Mouse (Mus musculus): ENCODE measurements around the gene Dtx1. TPM values are rescaled to one million over a fixed set of nuclear protein-coding genes. Genes with fewer than 3 reads are reported as not detected.

Dtx1 gene
- polyA plus RNA-seq, 1 experiment = 6.1 TPM

DNA sequence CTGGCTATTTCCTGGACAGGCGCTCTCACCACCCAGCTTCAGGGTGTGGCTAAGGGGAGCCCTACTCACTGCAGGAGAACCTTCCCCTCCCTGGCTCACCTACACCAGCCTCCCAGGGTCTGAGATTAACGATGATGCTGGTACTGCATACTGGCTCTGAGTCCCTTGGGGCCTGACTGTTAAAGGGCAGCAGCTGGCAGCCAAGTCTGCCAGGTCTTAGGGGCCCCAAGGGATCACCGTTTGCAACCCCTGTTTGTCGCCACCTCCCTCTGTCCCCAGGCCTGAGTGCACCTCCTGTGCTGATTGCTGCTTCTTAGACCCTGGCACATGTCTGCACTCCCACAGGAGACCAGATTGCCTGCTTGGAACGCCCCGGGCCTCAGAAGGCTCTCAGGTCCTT lies 7.3 kb downstream of the Dtx1 start:
- no peak for DNase-seq (ENCODE audit: low read depth)

- DNase-seq (ENCODE audit: low read depth) = no peak
Observed at GRCm38 (mm10) chr5:120703660-120704059, 8.1 kb downstream of the Dtx1 start.

- DNase-seq (ENCODE audit: low read depth) = peak; percentile 13
Observed at GRCm38 (mm10) chr5:120702969-120703368, 8.8 kb downstream of the Dtx1 start.

- no peak for DNase-seq (ENCODE audit: low read depth)
Observed at GRCm38 (mm10) chr5:120702421-120702820, 9.3 kb downstream of the Dtx1 start.

GRCm38 (mm10) chr5:120700996-120701790 lies 10.5 kb downstream of the Dtx1 start:
- DNase-seq (ENCODE audit: low read depth) = no peak

DNA sequence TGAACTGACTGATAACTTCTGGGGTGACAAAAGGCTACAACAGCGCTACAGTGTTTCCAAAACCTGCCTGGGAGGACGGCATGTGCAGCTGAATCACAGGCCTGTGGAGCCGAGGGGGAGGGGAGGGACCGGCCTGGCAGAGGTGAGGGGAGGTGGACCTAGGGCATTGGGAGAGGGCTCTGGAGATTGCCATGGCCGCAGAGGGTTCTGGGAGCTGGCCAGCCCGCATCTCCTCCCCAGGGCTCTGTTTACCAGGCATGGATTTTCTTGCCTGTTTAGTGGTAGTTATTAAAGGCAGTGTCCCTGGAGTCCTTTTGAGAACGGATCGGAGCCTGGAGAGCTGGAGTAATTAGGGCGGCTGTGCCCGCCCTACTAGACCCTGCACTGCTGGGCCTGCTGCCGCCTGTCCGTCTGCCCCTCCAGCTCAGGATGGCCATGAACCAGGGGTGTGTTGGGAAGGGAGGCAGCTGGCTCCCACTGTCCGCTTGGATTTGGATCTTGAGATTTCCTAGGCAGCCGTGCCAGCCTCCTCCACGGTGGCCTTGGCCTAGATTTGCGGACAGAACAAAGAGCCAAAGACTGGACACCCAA lies 12.8 kb downstream of the Dtx1 start:
- DNase-seq (ENCODE audit: low read depth) = no peak

- DNase-seq (ENCODE audit: low read depth) = no peak
Observed at GRCm38 (mm10) chr5:120698181-120698580, 13.5 kb downstream of the Dtx1 start.

DNA sequence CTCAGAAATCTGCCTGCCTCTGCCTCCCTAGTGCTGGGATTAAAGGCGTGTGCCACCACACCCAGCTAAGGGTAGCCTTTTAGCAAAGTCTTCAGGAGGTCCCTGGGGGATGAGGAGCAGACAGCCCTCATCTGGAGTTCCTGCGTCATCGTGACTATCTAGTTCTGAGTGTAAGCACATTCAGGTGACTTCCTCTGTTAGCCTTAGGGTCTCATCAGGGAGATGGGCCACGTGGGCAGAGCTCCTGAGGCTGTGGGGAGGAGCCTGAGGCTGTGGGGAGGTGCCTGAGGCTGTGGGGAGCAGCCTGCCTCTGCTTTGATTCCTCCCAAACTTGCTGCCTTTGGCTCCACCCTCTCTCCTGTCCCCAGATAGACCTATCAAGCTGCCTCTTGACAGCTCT lies 14.9 kb downstream of the Dtx1 start:
- DNase-seq (ENCODE audit: low read depth) = no peak

DNA sequence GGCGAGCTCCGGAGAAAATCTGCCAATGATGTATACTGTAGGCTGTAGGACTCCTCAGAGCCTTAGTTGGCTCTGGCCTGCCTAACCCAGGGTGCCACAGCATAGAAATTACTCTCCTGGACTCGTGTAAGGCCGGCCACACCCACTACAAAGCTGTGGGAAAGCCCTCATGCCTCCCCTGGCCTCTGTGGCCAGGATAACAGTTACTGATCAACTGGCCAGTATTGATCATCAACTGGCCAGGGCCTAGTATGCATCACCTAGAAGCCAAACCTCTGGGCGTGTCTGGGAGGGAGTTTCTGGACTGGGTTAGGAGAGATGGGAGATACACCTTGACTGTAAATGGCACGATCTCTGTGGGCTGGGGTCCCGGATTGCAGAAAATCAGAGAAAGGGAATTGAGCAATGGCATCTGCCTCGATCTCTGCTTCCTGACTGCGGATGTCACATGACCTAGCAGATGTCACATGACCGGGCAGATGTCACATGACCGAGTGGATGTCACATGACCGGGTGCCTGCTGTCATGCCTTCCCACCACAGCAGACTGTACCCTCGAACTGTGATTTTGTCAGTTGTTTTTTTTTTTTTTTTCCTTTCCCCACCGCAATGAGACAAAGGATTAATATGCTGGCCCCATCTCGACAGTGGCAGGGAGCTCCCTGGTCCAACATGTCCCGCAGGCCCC lies 15.5 kb downstream of the Dtx1 start:
- no peak for DNase-seq (ENCODE audit: low read depth)

DNA sequence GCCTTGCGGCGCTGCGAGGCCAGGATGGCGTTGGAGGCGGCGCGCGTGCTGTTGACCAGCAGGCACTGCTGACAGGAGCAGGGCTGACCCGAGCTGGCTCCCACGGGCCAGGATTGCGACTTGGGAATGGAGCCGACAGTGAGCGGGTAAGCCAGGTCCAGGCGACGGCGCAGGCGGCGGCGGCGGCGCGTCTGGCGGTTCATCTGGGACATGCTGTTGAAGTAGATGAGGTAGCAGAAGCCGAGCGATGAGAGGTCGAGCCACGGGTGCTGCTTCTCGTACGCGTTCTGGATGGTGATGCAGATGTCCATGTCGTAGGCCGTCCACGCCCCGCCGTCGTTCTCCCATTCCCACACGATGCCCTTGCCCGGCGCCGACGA lies 17.0 kb downstream of the Dtx1 start:
- DNase-seq (ENCODE audit: low read depth) = no peak

DNA sequence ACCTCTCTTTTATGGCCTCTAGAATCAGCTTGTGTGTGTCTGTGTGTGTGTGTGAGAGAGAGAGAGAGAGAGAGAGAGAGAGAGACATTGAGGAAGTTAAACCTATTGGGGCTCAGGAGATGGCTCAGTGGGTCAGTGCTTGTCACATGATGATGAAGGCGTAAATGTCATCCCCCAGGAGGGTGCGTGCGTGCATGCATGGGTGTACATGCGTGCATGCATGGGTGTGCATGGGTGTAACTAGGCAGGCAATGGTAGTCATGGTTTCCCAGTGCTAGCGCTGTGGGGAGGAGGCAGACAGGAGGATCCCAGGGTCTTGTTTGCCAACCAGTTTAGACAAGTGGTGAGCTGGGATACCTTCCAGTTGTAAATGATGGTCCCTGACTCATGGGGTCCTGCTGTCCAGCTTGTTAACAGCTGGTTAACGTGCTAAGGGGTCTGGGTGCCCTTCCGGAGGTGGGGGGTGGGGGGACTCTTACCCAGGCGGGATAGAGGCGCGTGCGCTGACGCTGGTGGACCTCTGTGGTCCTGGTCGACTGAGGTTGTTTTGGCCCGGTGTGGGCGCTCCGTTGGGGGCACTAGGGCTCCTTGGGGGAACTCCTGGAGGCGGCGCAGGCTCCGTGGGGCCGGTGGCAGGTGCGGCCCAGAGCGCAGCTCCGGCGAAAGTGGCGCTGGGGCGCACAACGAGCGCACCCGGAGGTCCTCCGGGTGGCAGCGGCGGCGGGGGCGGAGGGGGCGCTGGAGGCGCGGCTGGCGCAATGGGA lies 17.6 kb downstream of the Dtx1 start:
- DNase-seq (ENCODE audit: low read depth) = no peak

- DNase-seq (ENCODE audit: low read depth) = no peak
Observed at GRCm38 (mm10) chr5:120692034-120692433, 19.7 kb downstream of the Dtx1 start.

- no peak for DNase-seq (ENCODE audit: low read depth)
Observed at GRCm38 (mm10) chr5:120690417-120690816, 21.3 kb downstream of the Dtx1 start.

- no peak for DNase-seq (ENCODE audit: low read depth)
Observed at GRCm38 (mm10) chr5:120688434-120688833, 23.3 kb downstream of the Dtx1 start.

GRCm38 (mm10) chr5:120687897-120688296 lies 23.8 kb downstream of the Dtx1 start:
- no peak for DNase-seq (ENCODE audit: low read depth)

- no peak for DNase-seq (ENCODE audit: low read depth)
Observed at GRCm38 (mm10) chr5:120687484-120687851, 24.3 kb downstream of the Dtx1 start.

DNA sequence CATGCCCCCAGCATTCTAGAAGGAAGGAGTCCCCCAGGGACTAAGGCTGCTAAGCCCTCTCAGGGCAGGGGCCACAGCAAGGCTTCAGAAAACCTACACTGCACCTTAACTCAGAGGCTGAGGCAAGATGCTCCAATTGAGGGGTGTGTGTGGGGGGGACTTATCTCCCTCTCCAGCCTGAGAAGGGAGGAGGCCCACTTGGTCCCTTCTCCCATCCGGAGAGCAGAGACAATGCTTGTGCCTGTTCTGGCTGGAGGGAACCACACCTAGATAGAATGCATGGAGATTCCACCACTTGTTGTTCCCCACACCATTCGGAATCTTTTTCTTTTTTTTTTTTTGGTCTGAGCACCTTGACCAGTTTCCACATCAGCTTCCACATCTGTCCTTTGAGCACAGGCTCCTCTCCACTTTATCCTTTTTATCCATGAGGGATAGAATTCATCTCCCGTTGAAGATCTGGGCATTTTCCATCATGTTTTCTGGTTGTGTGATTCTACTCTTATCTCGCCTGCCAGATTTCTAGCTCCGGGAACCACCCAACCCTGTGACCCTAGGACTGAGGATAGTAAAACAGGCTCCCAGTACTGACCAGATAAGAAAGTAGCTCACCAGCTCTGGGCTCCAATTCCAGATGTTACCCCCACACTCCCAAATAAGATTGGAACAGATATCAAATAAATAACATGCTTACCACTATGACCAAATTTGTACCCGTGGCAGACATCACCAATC lies 24.8 kb downstream of the Dtx1 start:
- DNase-seq (ENCODE audit: low read depth) = no peak

GRCm38 (mm10) chr5:120685678-120686077 lies 26.0 kb downstream of the Dtx1 start:
- no peak for DNase-seq (ENCODE audit: low read depth)

- DNase-seq (ENCODE audit: low read depth) = no peak
Observed at GRCm38 (mm10) chr5:120682982-120683771, 28.6 kb downstream of the Dtx1 start.

DNA sequence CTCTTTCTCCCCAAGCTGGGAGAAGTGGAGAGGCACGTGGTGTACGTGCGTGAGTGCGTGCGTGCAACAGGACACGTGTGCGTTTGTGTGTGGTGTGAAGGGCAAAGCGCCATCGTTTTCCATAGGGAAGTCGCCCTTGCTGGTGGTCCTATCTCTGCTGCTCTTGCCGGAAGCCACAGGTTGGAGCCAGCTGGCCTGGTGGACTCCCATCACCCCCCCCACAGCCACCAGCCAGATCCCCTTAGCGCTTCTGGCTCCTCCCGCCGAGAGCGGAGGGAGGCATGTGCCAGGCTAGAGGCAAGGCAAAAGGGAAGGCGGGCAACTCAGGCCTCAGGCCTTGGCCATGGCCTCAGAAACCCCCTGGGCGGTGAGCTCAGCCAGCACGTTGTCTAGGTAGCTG lies 30.8 kb downstream of the Dtx1 start:
- no peak for DNase-seq (ENCODE audit: low read depth)
